Mouse (Mus musculus) limb, embryonic 14.5 days (tissue): Measurements from ENCODE around the gene Ccdc173. TPM values are rescaled to one million over a fixed set of nuclear protein-coding genes. Genes with fewer than 3 reads are reported as not detected.
"Not testable (repeated sequence)": the region's sequence is repeated elsewhere in the genome, so short reads cannot be mapped to it uniquely, and the experiment has no call there.

Experiments
- ATAC-seq: fragments of 200-750 bp; cut with Nextera tagmentation; 2 replicates; pipeline ENCODE4 v1.8.0; 2017; ENCODE audit warnings: low read depth, moderate number of reproducible peaks, moderate TSS enrichment; ENCODE audit not compliant: low FRiP score
- DNase-seq: peaks from one replicate; pipeline ENCODE4 v3.0.0-alpha.2; 2015; ENCODE audit warnings: low spot score
- H3K27ac ChIP-seq: fragments of 300-500 bp; sonication (generic); replicated peaks from 2 replicates; pipeline ENCODE4 v1.5.1; 2014; ENCODE audit warnings: low read depth, mild to moderate bottlenecking, low read length, moderate library complexity, mixed read lengths
- H3K27me3 ChIP-seq: fragments of 300-500 bp; sonication (generic); 2 replicates; pipeline ENCODE4 v1.6.1; 2014; ENCODE audit warnings: low read length, mixed read lengths; ENCODE audit not compliant: control insufficient read depth, insufficient read depth
- H3K36me3 ChIP-seq: fragments of 300-500 bp; sonication (generic); 2 replicates; pipeline ENCODE4 v1.6.1; 2014; ENCODE audit warnings: mild to moderate bottlenecking, low read length, moderate library complexity, mixed read lengths; ENCODE audit not compliant: control insufficient read depth, insufficient read depth
- H3K4me1 ChIP-seq: fragments of 300-500 bp; sonication (generic); 2 replicates; pipeline ENCODE4 v1.6.1; 2014; ENCODE audit warnings: antibody characterized with exemption, low read length, mixed read lengths; ENCODE audit not compliant: control insufficient read depth, insufficient read depth
- H3K4me2 ChIP-seq: fragments of 300-500 bp; sonication (generic); replicated peaks from 2 replicates; pipeline ENCODE4 v1.6.1; 2014; ENCODE audit warnings: low read depth, mild to moderate bottlenecking, low read length, moderate library complexity; ENCODE audit not compliant: severe bottlenecking
- H3K4me3 ChIP-seq: fragments of 300-500 bp; sonication (generic); replicated peaks from 2 replicates; pipeline ENCODE4 v1.5.1; 2014; ENCODE audit warnings: low read length
- H3K9ac ChIP-seq: fragments of 300-500 bp; sonication (generic); 2 replicates; pipeline ENCODE4 v1.6.1; 2014; ENCODE audit warnings: mild to moderate bottlenecking, low read depth, low read length, moderate library complexity; ENCODE audit not compliant: severe bottlenecking
- H3K9me3 ChIP-seq: fragments of 300-500 bp; sonication (generic); 2 replicates; pipeline ENCODE4 v1.6.1; 2016; ENCODE audit warnings: low read length; ENCODE audit not compliant: control insufficient read depth
- POLR2A ChIP-seq: fragments of 200-500 bp; IDR thresholded peaks from 2 replicates; pipeline ENCODE4 v1.8.0; 2012; ENCODE audit warnings: inconsistent platforms, mild to moderate bottlenecking, moderate library complexity, borderline replicate concordance; ENCODE audit not compliant: insufficient read depth, insufficient read length; ENCODE audit errors: extremely low read depth
- WGBS: fragments of 180-500 bp; shearing (Covaris S2); extraction: QIAGEN DNeasy Blood & Tissue Kit; methylation state at CpG from one replicate; pipeline ENCODE4 v1.1.7; 2014; 5-methylcytosine and 5-hydroxymethylcytosine counted together
- polyA plus RNA-seq, 2 experiments: library from polyadenylated mRNA; depleted of rRNA in 1 of 2; stranded (reverse) in 1 of 2; unstranded in 1 of 2; fragments of >200 nt; fragmentation: Nextera tagmentation in 1 of 2; extraction: Ambion mirVana in 1 of 2; gene quantifications; 2 replicates each; pipeline versions ENCODE4 v1.2.1 to v1.2.3; 2012 to 2014

Gene Ccdc173
- polyA plus RNA-seq, 2 experiments, result 2.0 to 2.5 TPM

GRCm38 (mm10) chr2:69810169-69810568, 20.8 kb upstream of the Ccdc173 start:
- no peak for DNase-seq
- Histone ChIP-seq H3K9me3 (no peaks in the 10 kb centered on the region), H3K4me2 (no peak overlapping the region), H3K27me3 (no peaks in the 10 kb centered on the region), H3K4me1 (no peaks in the 10 kb centered on the region), H3K4me3 (no peak overlapping the region), H3K36me3 (no peaks in the 10 kb centered on the region), H3K9ac (no peak overlapping the region), H3K27ac (no peak overlapping the region)
- 64% methylated on average over 15 of the region's 15 CpGs for WGBS
- no peak for TF ChIP-seq POLR2A
- ATAC-seq, result no peak

- not testable (repeated sequence) for H3K27me3 ChIP-seq, ATAC-seq, H3K27ac ChIP-seq, DNase-seq, H3K9me3 ChIP-seq, H3K9ac ChIP-seq, H3K4me2 ChIP-seq, H3K4me3 ChIP-seq, H3K4me1 ChIP-seq, H3K36me3 ChIP-seq
- WGBS, result 84% methylated on average over 8 of the region's 9 CpGs
Measured at GRCm38 (mm10) chr2:69804663-69805062, 15.3 kb upstream of the Ccdc173 start.

GRCm38 (mm10) chr2:69803756-69804155, 14.4 kb upstream of the Ccdc173 start:
- no peak for ATAC-seq
- Histone ChIP-seq H3K9ac (no peak overlapping the region), H3K4me2 (no peak overlapping the region), H3K27ac (no peak overlapping the region), H3K4me3 (no peak overlapping the region), H3K27me3 (no peaks in the 10 kb centered on the region), H3K4me1 (no peaks in the 10 kb centered on the region), H3K36me3 (no peaks in the 10 kb centered on the region), H3K9me3 (no peaks in the 10 kb centered on the region)
- DNase-seq, result no peak
- TF ChIP-seq POLR2A, result no peak
- WGBS, result 61% methylated on average over 8 of the region's 8 CpGs

GRCm38 (mm10) chr2:69802911-69803312, 13.5 kb upstream of the Ccdc173 start:
- Histone ChIP-seq H3K9ac (no peak overlapping the region), H3K4me1 (no peaks in the 10 kb centered on the region), H3K27me3 (no peaks in the 10 kb centered on the region), H3K9me3 (no peaks in the 10 kb centered on the region), H3K36me3 (no peaks in the 10 kb centered on the region), H3K4me2 (no peak overlapping the region), H3K27ac (no peak overlapping the region), H3K4me3 (no peak overlapping the region)
- DNase-seq (no peak), ATAC-seq (no peak)
- no peak for TF ChIP-seq POLR2A
- WGBS, result 58% methylated on average over 5 of the region's 5 CpGs

GRCm38 (mm10) chr2:69790722-69791121, 1.3 kb upstream of the Ccdc173 start:
- WGBS, result 65% methylated on average over 4 of the region's 4 CpGs
- Histone ChIP-seq H3K9me3 (no peaks in the 10 kb centered on the region), H3K36me3 (peaks cover 23% of the 10 kb centered on the region), H3K27ac (no peak overlapping the region), H3K4me3 (no peak overlapping the region), H3K27me3 (no peaks in the 10 kb centered on the region), H3K9ac (no peak overlapping the region), H3K4me2 (peak overlapping the region; percentile 95; the same call in 1 of the 2 replicates), H3K4me1 (peaks cover 9% of the 10 kb centered on the region; the same call in 1 of the 2 replicates)
- ATAC-seq, result no peak
- no peak for TF ChIP-seq POLR2A
- DNase-seq, result no peak

GRCm38 (mm10) chr2:69790285-69790684, 910 bp upstream of the Ccdc173 start:
- TF ChIP-seq POLR2A, result no peak
- H3K27me3 ChIP-seq, result no peaks in the 10 kb centered on the region
- H3K36me3 ChIP-seq, result peaks cover 19% of the 10 kb centered on the region
- H3K9ac ChIP-seq, result no peak overlapping the region
- no peaks in the 10 kb centered on the region for H3K9me3 ChIP-seq
- peaks cover 9% of the 10 kb centered on the region; the same call in 1 of the 2 replicates for H3K4me1 ChIP-seq
- no peak overlapping the region for H3K27ac ChIP-seq
- H3K4me2 ChIP-seq, result peak overlapping the region; percentile 95
- peak overlapping the region; percentile 70 for H3K4me3 ChIP-seq
- ATAC-seq, result no peak
- WGBS, result 2% methylated on average over 10 of the region's 10 CpGs
- peak; percentile 84 for DNase-seq
